Mouse (Mus musculus) macrophage (primary cell): ENCODE measurements around the gene Try5. TPM values are rescaled to one million over a fixed set of nuclear protein-coding genes. Genes with fewer than 3 reads are reported as not detected.
"Not testable (repeated sequence)": the region's sequence is repeated elsewhere in the genome, so short reads cannot be mapped to it uniquely, and the experiment has no call there.

Source experiments
- H3K27ac ChIP-seq: fragments of 350-480 bp; formaldehyde crosslinking; 2 replicates; pipeline ENCODE4 v1.9.0; 2021
- H3K36me3 ChIP-seq: fragments of 350-480 bp; formaldehyde crosslinking; 2 replicates; pipeline ENCODE4 v1.9.0; 2021; ENCODE audit errors: inconsistent target
- H3K4me3 ChIP-seq: fragments of 350-480 bp; formaldehyde crosslinking; 2 replicates; pipeline ENCODE4 v1.9.0; 2021; ENCODE audit errors: inconsistent target
- H3K79me2 ChIP-seq: fragments of 350-480 bp; formaldehyde crosslinking; 2 replicates; pipeline ENCODE4 v1.9.0; 2021; ENCODE audit errors: inconsistent target
- WGBS: methylation state at CpG from one replicate; pipeline ENCODE4 v1.1.7; 2026; ENCODE audit warnings: inconsistent platforms; ENCODE audit not compliant: missing documents; 5-methylcytosine and 5-hydroxymethylcytosine counted together
- polyA plus RNA-seq: library from polyadenylated mRNA; stranded (reverse); fragments of 250-400 nt; gene quantifications from 3 replicates; pipeline ENCODE4 v1.2.4, GENCODE M21; 2018; ENCODE audit warnings: inconsistent platforms
- total RNA-seq, 78 experiments: library from RNA; depleted of rRNA; stranded (reverse); fragments of 250-400 nt; gene quantifications; 1 replicate in 9 of 78; 2 replicates in 24 of 78; 3 replicates in 43 of 78; 4 replicates in 2 of 78; pipeline ENCODE4 v1.2.4; 2018; ENCODE audit warnings: inconsistent platforms in 56 of 78

Gene Try5
- not detected for total RNA-seq (2018; cell fraction: chromatin; rRNA removed)
- total RNA-seq (2018; cell fraction: cytosol; rRNA removed) = not detected
- total RNA-seq (2018; cell fraction: nucleus; rRNA removed) = not detected
- polyA plus RNA-seq = not detected in 3 replicates

DNA sequence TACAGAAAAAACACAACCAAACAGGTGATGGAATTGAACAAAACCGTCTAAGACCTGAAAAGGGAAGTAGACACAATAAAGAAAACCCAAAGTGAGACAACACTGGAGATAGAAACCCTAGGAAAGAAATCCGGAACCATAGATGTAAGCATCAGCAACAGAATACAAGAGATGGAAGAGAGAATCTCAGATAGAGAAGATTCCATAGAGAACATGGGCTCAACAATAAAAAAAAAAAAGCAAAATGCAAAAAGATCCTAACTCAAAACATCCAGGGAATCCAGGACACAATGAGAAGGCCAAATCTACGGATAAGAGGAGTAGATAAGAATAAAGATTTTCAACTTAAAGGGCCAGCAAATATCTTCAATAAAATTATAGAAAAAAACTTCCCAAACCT is at the start of gene Try5:
Gene Try5 (minus strand): TSS at position 101 of the 400 bp plus-strand sequence.
- H3K27ac ChIP-seq, H3K36me3 ChIP-seq, H3K4me3 ChIP-seq, H3K79me2 ChIP-seq: not testable (repeated sequence)
- 74% methylated on average over 3 of the region's 3 CpGs for WGBS

DNA sequence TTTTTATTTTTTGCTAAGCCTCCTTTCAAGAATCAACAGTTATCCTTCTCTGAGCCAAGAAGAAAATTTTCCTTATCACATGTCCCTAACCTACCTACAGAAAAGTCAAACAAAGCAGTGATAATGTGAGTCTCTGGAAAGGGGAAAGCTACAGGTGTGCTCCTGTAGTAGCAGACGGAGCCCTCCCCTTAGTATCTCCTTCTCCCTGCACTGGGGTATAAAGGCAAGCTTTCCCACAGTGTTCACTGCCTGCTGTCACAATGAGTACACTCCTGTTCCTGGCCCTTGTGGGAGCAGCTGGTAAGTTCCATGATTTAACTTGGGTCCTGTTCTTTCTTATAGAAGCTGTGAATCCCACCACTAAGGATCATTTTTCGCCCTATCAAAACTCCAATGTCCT is 37.3 kb upstream of the Try5 start, which contains the start of gene Try10:
Gene Try10 (plus strand): TSS at position 174 of the 400 bp plus-strand sequence.
- 90% methylated on average over 2 of the region's 2 CpGs for WGBS
- Histone ChIP-seq H3K36me3 (no peaks in the 10 kb centered on the region), H3K4me3 (no peak within 1 kb of the TSS), H3K27ac (no peak within 1 kb of the TSS), H3K79me2 (no peaks in the 10 kb centered on the region)

DNA sequence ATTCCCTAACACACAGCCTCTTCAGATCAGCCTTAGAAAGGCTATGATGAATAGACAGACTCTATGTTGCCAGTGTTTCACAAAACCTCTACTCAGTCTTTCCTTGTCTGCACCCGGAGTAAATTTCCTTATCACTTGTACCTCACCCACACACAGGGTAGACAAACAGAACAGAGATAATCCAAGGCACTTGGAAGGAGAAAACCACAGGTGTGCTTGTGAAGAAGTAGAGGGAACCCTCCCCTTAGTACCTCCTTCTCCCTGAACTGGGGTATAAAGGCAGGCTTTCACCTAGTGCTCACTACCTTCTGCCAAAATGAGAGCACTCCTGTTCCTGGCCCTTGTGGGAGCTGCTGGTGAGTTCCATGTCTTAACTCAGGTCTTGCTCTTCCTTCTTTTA is 14.7 kb downstream of the Try5 start, which contains the start of gene Try4:
Gene Try4 (plus strand): TSS at position 301 of the 400 bp plus-strand sequence.
- H3K27ac ChIP-seq = no peak within 1 kb of the TSS
- WGBS = 89% methylated on average over 1 of the region's 1 CpGs

DNA sequence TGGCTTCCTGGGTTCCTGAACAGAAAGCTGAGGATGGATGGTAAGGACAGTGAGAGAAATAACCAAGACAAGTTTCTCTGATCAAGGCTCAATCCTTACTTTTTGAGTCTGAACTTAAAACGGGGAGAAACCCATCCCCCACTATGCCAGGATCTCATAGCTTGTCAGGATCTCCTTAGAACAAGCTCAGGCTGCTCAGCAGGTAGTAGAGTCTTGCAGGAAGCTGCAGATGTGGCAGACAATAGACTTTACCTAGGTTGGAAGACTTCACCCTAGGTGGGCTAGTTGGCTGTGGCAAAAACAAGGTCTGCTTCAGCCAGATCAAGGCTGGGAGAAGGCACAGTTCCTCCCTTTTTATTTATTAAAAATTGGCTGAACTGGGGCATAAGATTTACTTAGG is 18.4 kb downstream of the Try5 start:
- no peak overlapping the region for H3K27ac ChIP-seq
- no peaks in the 10 kb centered on the region for H3K36me3 ChIP-seq
- no peaks in the 10 kb centered on the region for H3K79me2 ChIP-seq
- 38% methylated on average over 1 of the region's 1 CpGs for WGBS
- H3K4me3 ChIP-seq = no peak overlapping the region

More for the DNA sequence above, 14.7 kb downstream of the Try5 start, which contains the start of gene Try4:
- Histone ChIP-seq H3K79me2 (no peaks in the 10 kb centered on the region), H3K36me3 (no peaks in the 10 kb centered on the region), H3K4me3 (no peak within 1 kb of the TSS)

DNA sequence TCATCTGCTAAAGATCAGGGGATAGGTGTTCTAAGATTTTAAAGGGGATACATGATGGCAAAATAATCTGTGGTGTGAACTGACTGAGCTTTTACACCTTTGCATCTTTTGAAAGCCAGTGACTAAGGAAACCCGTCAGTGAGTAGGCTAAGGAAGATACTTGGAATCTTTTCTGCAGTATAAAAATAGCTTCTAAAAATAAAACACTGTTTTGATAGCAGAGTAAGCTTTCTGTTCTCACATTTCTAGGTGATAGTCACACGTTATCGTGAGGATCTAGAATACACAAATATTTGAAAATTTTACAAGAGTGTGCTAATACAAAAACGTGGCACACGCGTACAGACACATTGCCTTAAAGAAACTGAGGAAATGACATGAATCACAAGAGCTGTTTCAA is 50.5 kb downstream of the Try5 start:
- Histone ChIP-seq H3K79me2 (no peaks in the 10 kb centered on the region), H3K27ac (no peak overlapping the region), H3K36me3 (no peaks in the 10 kb centered on the region), H3K4me3 (no peak overlapping the region)
- WGBS = 91% methylated on average over 3 of the region's 6 CpGs

DNA sequence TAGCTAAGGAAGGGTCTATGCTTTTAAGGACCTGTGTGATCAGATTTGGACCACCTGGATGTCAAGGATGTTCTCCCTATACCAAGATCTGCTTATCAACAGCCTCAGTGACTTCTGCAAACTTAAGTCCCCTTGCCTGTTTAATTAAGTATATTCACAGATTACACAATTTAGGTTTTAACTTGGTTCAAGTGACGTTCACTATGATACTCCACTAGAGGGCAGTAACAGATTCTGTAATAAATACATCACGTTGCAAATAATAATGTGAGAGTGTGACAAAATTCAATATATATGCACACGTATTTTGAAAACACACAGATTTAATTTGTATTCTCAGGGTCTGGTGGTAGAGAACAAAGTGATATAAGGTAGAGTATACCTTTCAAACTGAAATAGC is 53.8 kb downstream of the Try5 start:
- H3K4me3 ChIP-seq = no peak overlapping the region
- no peaks in the 10 kb centered on the region for H3K79me2 ChIP-seq
- WGBS = 13% methylated on average over 3 of the region's 3 CpGs
- H3K27ac ChIP-seq = no peak overlapping the region
- H3K36me3 ChIP-seq = no peaks in the 10 kb centered on the region

Other genes with a start within 250 kb of the Try5 start
- not detected in 3 replicates for gene Try4, start 14.6 kb downstream of the Try5 start, polyA plus RNA-seq
- gene Try10, start 37.3 kb upstream of the Try5 start, polyA plus RNA-seq = not detected in 3 replicates
- gene Prss3, start 60.8 kb upstream of the Try5 start, polyA plus RNA-seq = not detected in 3 replicates
- not detected in 3 replicates for gene Gm5771, start 75.5 kb upstream of the Try5 start, polyA plus RNA-seq
- gene Gm10334, start 129.3 kb upstream of the Try5 start, polyA plus RNA-seq = not detected in 3 replicates
- gene Prss1, start 142.1 kb upstream of the Try5 start, polyA plus RNA-seq = not detected in 3 replicates
- gene Prss2, start 204.9 kb upstream of the Try5 start, polyA plus RNA-seq = not detected in 3 replicates